ENCODE assay signal across 8 mouse cellular contexts in the genomic region with DNA sequence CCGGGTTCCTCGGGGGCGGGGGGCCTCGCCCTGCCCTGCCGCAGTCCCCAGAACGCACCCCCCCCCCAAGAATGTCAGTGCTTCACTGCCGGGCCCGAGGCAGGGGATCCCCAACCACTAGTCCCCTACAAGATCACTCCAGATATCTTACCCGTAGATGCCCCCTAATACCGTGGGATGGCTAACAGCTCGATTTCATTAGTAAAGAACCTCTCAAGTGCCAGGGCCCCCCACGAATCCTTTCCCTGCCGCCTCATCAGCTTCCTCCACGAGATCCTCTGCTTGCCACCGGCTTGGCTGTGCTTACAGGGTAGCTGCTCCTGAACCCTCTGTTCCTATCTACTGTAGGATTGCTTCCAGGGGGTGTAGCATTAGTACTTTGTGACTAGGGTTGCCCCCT. TPM values are rescaled to one million over a fixed set of nuclear protein-coding genes. Genes with fewer than 3 reads are reported as not detected.
DNase-seq lines count a peak whose midpoint lies in the region; ATAC-seq and TF ChIP-seq lines count a peak whose summit lies in the region.
"Had no signal": no experiment of that assay in that cellular context is flagged by ENCODE, and none has a peak within 500 bp of the region (broad histone marks: within the 10 kb centered on the region; RNA-seq: fewer than 3 reads in every experiment).

No protein-coding gene starts in this region.

- peak overlapping the region; percentile 70 for H3K4me2 ChIP-seq in lung, embryonic 14.5 days
- H3K4me2 ChIP-seq in hindbrain, embryonic 11.5 days (replicated peaks; ENCODE audit: low read depth, low read length), result peak overlapping the region; percentile 81

- TF ChIP-seq CTCF in lung, embryonic 14.5 days (IDR thresholded peaks at IDR 0.05; ENCODE audit: low read depth), result no peak
- TF ChIP-seq CTCF in cortical plate, adult 2 months (IDR thresholded peaks at IDR 0.05; ENCODE audit: extremely low read depth, insufficient read depth, low read length), result no peak

- peak; percentile 39 for DNase-seq in lung, embryonic 14.5 days
- no peak for DNase-seq in lung, postnatal 25 days (ENCODE audit: low spot score)
- DNase-seq in hindbrain, embryonic 11.5 days (ENCODE audit: low spot score), result no peak
- DNase-seq in mesoderm, embryonic 11.5 days (ENCODE audit: low read depth, low spot score), result peak; percentile 15
- DNase-seq in left cerebral cortex, adult 8-10 months (ENCODE audit: low spot score in 2 of 2), result no peak
- no peak for DNase-seq in right cerebral cortex, postnatal 36 days (ENCODE audit: low spot score in 2 of 2)

- no peak for TF ChIP-seq POLR2A in cortical plate, adult 2 months (IDR thresholded peaks at IDR 0.05; ENCODE audit: extremely low read depth, insufficient read depth, low read length)

- peak overlapping the region; percentile 92 for H3K9ac ChIP-seq in lung, embryonic 14.5 days
- peak overlapping the region; percentile 96 for H3K9ac ChIP-seq in hindbrain, embryonic 11.5 days (ENCODE audit: low read depth, low read length)

- no peaks in the 10 kb centered on the region for H3K27me3 ChIP-seq in lung, embryonic 14.5 days (ENCODE audit: insufficient read depth, low read length)
- H3K27me3 ChIP-seq in hindbrain, embryonic 11.5 days (ENCODE audit: control insufficient read depth, insufficient read depth, low read length), result no peaks in the 10 kb centered on the region

- peak overlapping the region; percentile 73 for H3K4me3 ChIP-seq in lung, embryonic 14.5 days (ENCODE audit: low read depth, low read length)
- peak overlapping the region; percentile 39 for H3K4me3 ChIP-seq in cortical plate, adult 2 months (ENCODE audit: insufficient read depth, low read length)
- H3K4me3 ChIP-seq in hindbrain, embryonic 11.5 days (ENCODE audit: low read depth, low read length), result peak overlapping the region; percentile 87

- no peaks in the 10 kb centered on the region for H3K9me3 ChIP-seq in lung, embryonic 14.5 days (ENCODE audit: low read depth, low read length)
- no peaks in the 10 kb centered on the region for H3K9me3 ChIP-seq in hindbrain, embryonic 11.5 days (ENCODE audit: control insufficient read depth, low read length)

- no peaks in the 10 kb centered on the region for H3K4me1 ChIP-seq in lung, embryonic 14.5 days (ENCODE audit: insufficient read depth)
- H3K4me1 ChIP-seq in cortical plate, adult 2 months (ENCODE audit: control insufficient read depth, insufficient read depth, low read length), result peaks cover 1% of the 10 kb centered on the region; the same call in 1 of the 2 replicates
- H3K4me1 ChIP-seq in hindbrain, embryonic 11.5 days (replicated peaks; ENCODE audit: control insufficient read depth, insufficient read depth, low read length), result 0 out of 2 replicates have a peak, but pooled peaks cover 2% of the 10 kb centered on the region

- peak overlapping the region; percentile 96 for H3K27ac ChIP-seq in lung, embryonic 14.5 days (ENCODE audit: low read depth)
- peak overlapping the region; percentile 92 for H3K27ac ChIP-seq in cortical plate, adult 2 months (ENCODE audit: insufficient read depth, low read length)
- peak overlapping the region; percentile 90 for H3K27ac ChIP-seq in hindbrain, embryonic 11.5 days (ENCODE audit: low read depth, low read length)

- WGBS in lung, embryonic 14.5 days, result under 1% methylated on average over 14 of the region's 15 CpGs
- WGBS in hindbrain, embryonic 11.5 days, result under 1% methylated on average over 11 of the region's 15 CpGs

- H3K36me3 ChIP-seq in lung, embryonic 14.5 days (ENCODE audit: insufficient read depth), result peaks cover 40% of the 10 kb centered on the region
- H3K36me3 ChIP-seq in hindbrain, embryonic 11.5 days (ENCODE audit: control insufficient read depth, insufficient read depth, low read length), result peaks cover 4% of the 10 kb centered on the region; the same call in 1 of the 2 replicates

- peak; percentile 47; the same call in 1 of the 2 replicates for ATAC-seq in lung, embryonic 14.5 days (ENCODE audit: insufficient read depth)
- peak; percentile 12 for ATAC-seq in hindbrain, embryonic 11.5 days (ENCODE audit: low FRiP score)

RNA-seq across cellular contexts. Expression of gene Ccdc106, which starts 0.3 kb away (rescaled TPM):
- polyA plus RNA-seq in lung, embryonic 14.5 days (2014; fragmentation: Nextera tagmentation; extraction: Ambion mirVana), result 5.6 and 6.0 TPM in 2 replicates
- 68.6 and 70.2 TPM in 2 replicates for polyA plus RNA-seq in cortical plate, adult 2 months (2012; rRNA removed)
- 7.2 and 8.6 TPM in 2 replicates for polyA plus RNA-seq in hindbrain, embryonic 11.5 days (2014; fragmentation: Nextera tagmentation; extraction: Ambion mirVana)
- total RNA-seq in left cerebral cortex, adult 8-10 months (2022), result 10 to 100 TPM; 55.7 to 63.0 (median 59.8) TPM

RNA-seq across cellular contexts. Expression of gene Zfp865, which starts 0.5 kb away (rescaled TPM):
- 7.4 TPM in 2 replicates for polyA plus RNA-seq in lung, embryonic 14.5 days (2014; fragmentation: Nextera tagmentation; extraction: Ambion mirVana)
- polyA plus RNA-seq in cortical plate, adult 2 months (2012; rRNA removed), result 28.7 and 30.0 TPM in 2 replicates
- 5.7 and 8.6 TPM in 2 replicates for polyA plus RNA-seq in hindbrain, embryonic 11.5 days (2014; fragmentation: Nextera tagmentation; extraction: Ambion mirVana)
- total RNA-seq in left cerebral cortex, adult 8-10 months (2022), result 10 to 100 TPM; 33.5 to 38.8 (median 35.8) TPM

RNA-seq across cellular contexts. Expression of gene Gm44973, which starts 5.4 kb away (rescaled TPM):
- polyA plus RNA-seq in lung, embryonic 14.5 days (2014; fragmentation: Nextera tagmentation; extraction: Ambion mirVana), result 0.74 TPM in 1 of 2 replicates, not detected in the other
- not detected in 2 replicates for polyA plus RNA-seq in cortical plate, adult 2 months (2012; rRNA removed)
- polyA plus RNA-seq in hindbrain, embryonic 11.5 days (2014; fragmentation: Nextera tagmentation; extraction: Ambion mirVana), result 0.19 and 1.8 TPM in 2 replicates
- not detected for total RNA-seq in left cerebral cortex, adult 8-10 months (2022)
- total RNA-seq: heart, postnatal 14 days had no signal

RNA-seq across cellular contexts. Expression of gene Fiz1, which starts 6.2 kb away (rescaled TPM):
- 41.9 and 46.4 TPM in 2 replicates for polyA plus RNA-seq in lung, embryonic 14.5 days (2014; fragmentation: Nextera tagmentation; extraction: Ambion mirVana)
- polyA plus RNA-seq in cortical plate, adult 2 months (2012; rRNA removed), result 21.5 TPM in 2 replicates
- polyA plus RNA-seq in hindbrain, embryonic 11.5 days (2014; fragmentation: Nextera tagmentation; extraction: Ambion mirVana), result 38.2 and 43.2 TPM in 2 replicates
- 10 to 100 TPM; 21.3 to 23.5 (median 23.2) TPM for total RNA-seq in left cerebral cortex, adult 8-10 months (2022)

RNA-seq across cellular contexts. Expression of gene Zfp524, which starts 6.5 kb away (rescaled TPM):
- polyA plus RNA-seq in lung, embryonic 14.5 days (2014; fragmentation: Nextera tagmentation; extraction: Ambion mirVana), result 13.6 and 13.8 TPM in 2 replicates
- polyA plus RNA-seq in cortical plate, adult 2 months (2012; rRNA removed), result 15.3 and 15.6 TPM in 2 replicates
- polyA plus RNA-seq in hindbrain, embryonic 11.5 days (2014; fragmentation: Nextera tagmentation; extraction: Ambion mirVana), result 7.5 and 10.6 TPM in 2 replicates
- total RNA-seq in left cerebral cortex, adult 8-10 months (2022), result 1 to 10 TPM; 6.3 to 7.8 (median 6.5) TPM

Comparison
In these comparisons a context has a peak if more than half of its experiments do, and no peak if none do; other contexts are left out.
1. DNase-seq: peak in lung, embryonic 14.5 days (single experiment) and mesoderm, embryonic 11.5 days (single experiment); none in lung, postnatal 25 days (single experiment), hindbrain, embryonic 11.5 days (single experiment), left cerebral cortex, adult 8-10 months (0 of 2) and right cerebral cortex, postnatal 36 days (0 of 2).
2. Peak in every context shown above with its lines, with median percentiles within 50 percentile points of each other: H3K27ac ChIP-seq and H3K4me3 ChIP-seq.